Mouse (Mus musculus) CD4-positive, CD25-positive, alpha-beta regulatory T cell, adult 2 months (primary cell): Measurements from ENCODE around the gene Casp8ap2.

Experiments used
- DNase-seq: peaks from one replicate; pipeline ENCODE4 v3.0.0-alpha.2; 2012; ENCODE audit warnings: low read depth, low spot score

Casp8ap2 gene

DNA sequence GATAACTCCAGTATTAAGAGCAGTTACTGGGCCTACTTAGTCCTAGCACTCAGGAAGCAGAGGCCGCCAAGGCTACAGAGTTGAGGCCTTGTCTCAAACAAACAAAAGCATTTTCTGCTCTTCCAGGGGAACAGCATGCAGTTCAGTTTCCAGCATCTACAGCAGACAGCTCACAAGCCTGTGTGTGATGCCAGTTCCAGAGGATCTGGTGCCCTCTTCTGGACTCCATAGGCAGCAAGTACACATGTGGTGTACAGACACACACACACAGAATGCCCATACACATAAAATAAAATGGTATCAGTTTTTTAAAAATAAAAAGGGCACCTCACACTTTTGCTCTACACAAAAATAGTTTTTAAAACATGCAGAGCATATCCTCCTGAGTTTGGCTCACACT lies 53.0 kb downstream of the Casp8ap2 start:
- peak; percentile 41 for DNase-seq

DNA sequence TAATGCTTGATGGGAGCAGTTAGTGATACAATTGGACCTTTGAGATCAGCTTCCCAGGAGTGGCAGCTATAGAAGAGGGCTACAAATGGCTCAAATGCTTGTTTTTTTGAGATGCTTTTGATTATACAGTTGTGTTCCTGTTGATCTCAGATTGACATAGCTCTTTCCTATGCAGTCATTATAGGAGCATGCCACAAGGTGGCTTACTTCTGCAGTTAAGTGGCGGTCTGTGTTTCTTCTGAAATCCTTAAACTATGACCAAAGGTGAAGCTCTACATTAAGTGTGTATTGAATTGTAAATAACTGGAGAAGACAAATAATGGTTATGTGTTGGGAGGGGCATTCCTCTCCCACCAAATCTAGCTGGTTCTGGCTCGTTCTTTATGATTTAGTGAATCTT lies 54.6 kb downstream of the Casp8ap2 start:
- peak; percentile 16 for DNase-seq

DNA sequence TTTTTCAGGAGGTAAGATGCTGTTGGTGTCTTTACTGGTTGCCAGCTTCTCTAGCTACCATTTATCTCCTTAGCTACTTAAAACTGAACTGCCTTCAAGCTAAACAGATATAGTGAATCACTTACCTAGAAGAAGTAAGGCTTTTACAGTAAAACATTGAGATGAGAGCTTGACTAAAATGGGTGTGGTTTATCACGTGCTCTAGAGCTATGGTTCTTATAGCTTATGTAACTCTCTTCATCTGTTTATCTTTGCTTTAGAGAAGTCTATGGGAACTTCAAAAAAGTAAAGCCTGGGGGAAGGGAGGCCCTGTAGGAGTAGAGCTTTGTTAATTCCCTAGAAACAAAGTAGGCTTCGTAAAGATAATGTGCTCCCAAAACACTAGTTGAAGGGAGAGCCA lies 58.8 kb downstream of the Casp8ap2 start:
- DNase-seq = no peak

DNA sequence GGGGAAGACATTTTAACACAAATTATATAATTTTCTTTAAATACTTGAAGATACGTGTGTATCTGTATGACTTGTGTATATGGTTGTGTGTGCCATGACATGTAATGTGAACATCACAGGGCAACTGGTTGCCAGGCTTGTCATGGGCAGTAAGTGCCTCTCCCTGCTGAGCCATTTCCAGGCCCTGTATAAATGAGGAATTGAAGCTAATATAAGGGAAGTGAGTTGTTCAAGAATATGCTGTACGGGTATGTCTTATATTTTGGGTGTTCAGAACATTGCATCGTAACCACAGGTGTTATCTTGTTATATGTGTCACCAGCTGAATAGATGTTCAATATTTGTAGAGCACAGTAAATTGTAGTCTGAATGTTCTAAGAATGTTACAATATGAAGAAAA lies 62.2 kb downstream of the Casp8ap2 start:
- no peak for DNase-seq

DNA sequence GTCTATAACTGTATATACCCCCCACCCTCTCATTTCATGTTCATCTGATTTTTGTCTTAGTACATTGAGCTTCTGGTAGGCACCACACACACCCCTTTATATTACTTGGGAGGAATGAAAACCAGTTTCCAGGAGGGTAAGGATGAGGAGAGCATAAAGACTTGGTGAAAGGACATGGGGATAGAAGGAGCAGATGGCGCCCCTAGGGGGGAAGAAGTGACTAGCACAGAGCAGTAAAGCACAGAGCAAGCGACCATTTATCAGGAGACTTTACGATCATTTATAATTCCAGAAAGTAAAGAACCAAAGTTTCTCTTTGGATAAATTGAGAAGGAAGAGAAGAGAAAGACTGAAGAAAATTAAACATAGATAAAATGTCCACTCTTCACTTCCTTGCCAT lies 65.6 kb downstream of the Casp8ap2 start:
- DNase-seq = peak; percentile 18

DNA sequence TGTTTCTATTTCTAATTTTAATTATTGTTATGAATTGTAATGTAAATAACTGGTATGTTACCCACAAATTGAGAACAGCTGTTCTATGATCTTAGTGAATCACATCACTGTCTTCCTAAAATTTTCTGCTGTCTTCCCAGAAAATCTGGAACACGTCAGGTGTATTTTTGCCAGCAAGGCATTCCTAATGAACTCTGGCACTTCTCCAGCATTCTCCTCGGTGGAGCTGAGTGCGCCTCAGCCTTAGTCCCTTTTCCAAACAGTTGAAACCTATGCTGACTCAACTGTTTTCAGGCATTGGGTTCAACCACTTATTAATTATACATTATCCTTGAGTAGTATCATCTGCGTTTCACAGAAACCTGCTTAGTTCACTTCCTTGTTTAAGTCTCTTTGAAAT lies 67.2 kb downstream of the Casp8ap2 start:
- DNase-seq = no peak

DNA sequence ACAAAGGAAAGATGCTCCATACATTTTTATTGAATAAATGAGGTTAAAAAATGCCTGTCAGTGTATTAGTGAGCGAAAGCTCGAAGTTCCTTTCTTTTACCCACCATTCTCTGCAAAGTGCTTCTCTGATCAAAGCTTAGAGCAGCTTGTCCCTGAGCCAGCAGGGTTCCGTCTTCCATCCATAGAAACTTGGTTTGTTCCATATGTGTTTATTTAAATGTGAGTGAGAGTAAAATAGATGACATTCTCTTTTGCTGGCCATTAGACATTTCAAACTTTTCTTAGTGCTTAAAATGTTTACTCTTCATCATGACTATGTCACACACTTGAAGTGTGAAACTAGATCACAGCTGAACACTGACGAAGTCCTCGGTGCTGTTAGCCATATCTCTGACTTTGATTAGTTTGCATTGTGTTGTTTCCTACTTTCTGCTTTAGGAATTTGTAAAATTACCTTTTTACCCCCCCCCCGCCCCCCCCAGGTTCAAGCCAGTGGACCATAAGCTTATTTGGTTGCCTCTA lies 67.9 kb downstream of the Casp8ap2 start:
- no peak for DNase-seq
